Mouse (Mus musculus): ENCODE data around the gene Zfp952. TPM values are rescaled to one million over a fixed set of nuclear protein-coding genes. Genes with fewer than 3 reads are reported as not detected.
A peak's percentile ranks its signal among the peaks of the same experiment; 100 is the strongest.

Zfp952 gene
- total and polyA plus RNA-seq, 3 experiments = 0.35 to 13.1 (median 11.8) TPM

DNA sequence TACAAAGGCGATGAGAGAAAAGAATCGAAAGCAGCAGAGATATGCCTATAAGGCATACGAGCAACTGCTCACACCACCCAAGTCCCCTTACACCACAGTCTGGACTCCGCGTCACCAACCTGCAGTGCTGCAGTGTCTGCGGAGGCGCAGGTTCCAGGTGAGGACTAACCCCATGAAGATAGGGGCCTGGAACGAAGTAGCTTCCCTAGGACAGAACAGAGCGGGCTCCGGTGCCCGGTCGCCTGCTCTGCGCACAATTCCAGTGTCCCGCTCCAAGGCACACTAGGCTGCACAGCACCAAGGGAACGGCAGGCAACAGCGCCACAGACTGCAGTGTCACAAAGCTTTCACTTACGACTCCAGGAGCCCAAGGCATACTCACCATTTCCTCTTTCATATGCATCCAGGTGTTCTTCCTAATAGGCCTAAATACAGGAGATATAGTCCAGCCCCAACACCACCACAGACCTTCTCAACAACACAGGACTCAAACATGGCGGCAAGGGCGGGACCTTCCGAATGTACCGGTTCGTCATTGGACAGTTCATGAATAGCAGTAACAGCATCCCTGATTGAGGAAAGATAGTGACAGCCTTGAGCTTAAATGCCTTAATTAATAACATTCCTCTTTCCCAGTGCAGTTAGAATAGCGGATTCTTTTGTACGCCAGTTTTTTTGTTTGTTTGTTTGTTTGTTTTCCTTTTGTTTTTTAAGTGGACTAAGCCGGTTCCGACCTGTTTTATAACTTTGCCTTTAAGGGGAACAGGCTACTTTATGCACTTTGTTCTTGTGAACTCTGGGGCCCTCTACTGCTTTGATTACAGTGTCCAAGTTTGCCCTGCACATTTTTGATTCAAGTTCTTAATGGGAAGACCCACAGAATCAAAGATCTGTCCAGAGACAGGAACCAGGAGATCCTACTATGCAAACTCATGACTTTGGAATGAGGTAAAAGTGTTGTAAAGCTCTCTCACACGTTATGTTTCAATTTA lies 40.3 kb downstream of the Zfp952 start, which contains the start of gene Zfp763:
Zfp763 (minus strand) TSS at position 503 of the 992 bp plus-strand sequence.
- Histone ChIP-seq H3K9me3 (replicated peaks) (0 out of 2 replicates have a peak, but pooled peaks cover 4% of the 10 kb centered on the region), H3K36me3 (replicated peaks) (no peaks in the 10 kb centered on the region), H3K27me3 (ENCODE audit: insufficient read depth, low read length) (no peaks in the 10 kb centered on the region), H3K4me1 (ENCODE audit: insufficient read depth, low read depth, low read length) (peaks cover 4% of the 10 kb centered on the region; the same call in 1 of the 2 replicates), H3K4me3 (ENCODE audit: low read depth, low read length) (peak within 1 kb of the TSS; percentile 92)
- TF ChIP-seq POLR2AphosphoS5 (IDR thresholded peaks at IDR 0.05; ENCODE audit: insufficient replicate concordance, low read depth, low read length) (no peak), CTCF (IDR thresholded peaks at IDR 0.05; ENCODE audit: low read depth, low read length) (no peak), GATA1 (IDR thresholded peaks at IDR 0.05; ENCODE audit: borderline replicate concordance, low read length) (no peak), TAL1 (conservative IDR thresholded peaks at IDR 0.05; ENCODE audit: low read depth, low read length) (no peak), GATA2 (IDR thresholded peaks at IDR 0.05; ENCODE audit: borderline replicate concordance, low read depth, low read length) (no peak)
- ATAC-seq (ENCODE audit: extremely low read depth, insufficient number of reproducible peaks, low FRiP score, poor library complexity, severe bottlenecking) (peak; percentile 94), DNase-seq (ENCODE audit: low spot score) (peak; percentile 85)

Other genes with a start within 250 kb of the Zfp952 start
- 102 and 115 TPM in 2 replicates for gene Zfp871, start 204.8 kb upstream of the Zfp952 start, total RNA-seq (2014; fragmentation: Nextera tagmentation)
- gene Zfp871, start 204.8 kb upstream of the Zfp952 start, total RNA-seq (2017) = 31.5 and 41.9 TPM in 2 replicates
- gene Zfp871, start 204.8 kb upstream of the Zfp952 start, polyA plus RNA-seq (2012) = 1.0 and 1.5 TPM in 2 replicates
- gene Zfp811, start 183.2 kb upstream of the Zfp952 start, total RNA-seq (2014; fragmentation: Nextera tagmentation) = 0.30 TPM in 1 of 2 replicates, not detected in the other
- gene Zfp811, start 183.2 kb upstream of the Zfp952 start, total RNA-seq (2017) = 0.06 and 0.44 TPM in 2 replicates
- not detected in 2 replicates for gene Zfp811, start 183.2 kb upstream of the Zfp952 start, polyA plus RNA-seq (2012)
- 17.4 and 25.8 TPM in 2 replicates for gene Zfp799, start 162.9 kb upstream of the Zfp952 start, total RNA-seq (2014; fragmentation: Nextera tagmentation)
- gene Zfp799, start 162.9 kb upstream of the Zfp952 start, total RNA-seq (2017) = 13.1 and 16.1 TPM in 2 replicates
- gene Zfp799, start 162.9 kb upstream of the Zfp952 start, polyA plus RNA-seq (2012) = 0.32 and 2.0 TPM in 2 replicates
- 2.3 and 4.7 TPM in 2 replicates for gene Zfp870, start 101.5 kb upstream of the Zfp952 start, total RNA-seq (2014; fragmentation: Nextera tagmentation)
- 2.7 and 3.1 TPM in 2 replicates for gene Zfp870, start 101.5 kb upstream of the Zfp952 start, total RNA-seq (2017)
- gene Zfp870, start 101.5 kb upstream of the Zfp952 start, polyA plus RNA-seq (2012) = 0.35 and 0.39 TPM in 2 replicates
- not detected in 2 replicates for gene Cyp4f14, start 75.8 kb upstream of the Zfp952 start, total RNA-seq (2014; fragmentation: Nextera tagmentation)
- 0.06 and 0.16 TPM in 2 replicates for gene Cyp4f14, start 75.8 kb upstream of the Zfp952 start, total RNA-seq (2017)
- gene Cyp4f14, start 75.8 kb upstream of the Zfp952 start, polyA plus RNA-seq (2012) = not detected in 2 replicates
- gene Cyp4f13, start 45.7 kb upstream of the Zfp952 start, total RNA-seq (2014; fragmentation: Nextera tagmentation) = 39.1 and 51.8 TPM in 2 replicates
- 12.1 and 17.8 TPM in 2 replicates for gene Cyp4f13, start 45.7 kb upstream of the Zfp952 start, total RNA-seq (2017)
- 16.7 and 20.3 TPM in 2 replicates for gene Cyp4f13, start 45.7 kb upstream of the Zfp952 start, polyA plus RNA-seq (2012)
- gene Zfp472, start 27.3 kb upstream of the Zfp952 start, total RNA-seq (2014; fragmentation: Nextera tagmentation) = 9.0 and 12.9 TPM in 2 replicates
- gene Zfp472, start 27.3 kb upstream of the Zfp952 start, total RNA-seq (2017) = 13.4 and 15.5 TPM in 2 replicates
- 0.26 and 0.40 TPM in 2 replicates for gene Zfp472, start 27.3 kb upstream of the Zfp952 start, polyA plus RNA-seq (2012)
- gene Zfp763, start 40.3 kb downstream of the Zfp952 start, total RNA-seq (2014; fragmentation: Nextera tagmentation) = 15.0 and 16.7 TPM in 2 replicates
- gene Zfp763, start 40.3 kb downstream of the Zfp952 start, total RNA-seq (2017) = 11.2 and 11.5 TPM in 2 replicates
- 0.11 and 0.25 TPM in 2 replicates for gene Zfp763, start 40.3 kb downstream of the Zfp952 start, polyA plus RNA-seq (2012)
- gene 4921501E09Rik, start 74.9 kb downstream of the Zfp952 start, total RNA-seq (2014; fragmentation: Nextera tagmentation) = not detected in 2 replicates
- 0.05 and 0.06 TPM in 2 replicates for gene 4921501E09Rik, start 74.9 kb downstream of the Zfp952 start, total RNA-seq (2017)
- gene 4921501E09Rik, start 74.9 kb downstream of the Zfp952 start, polyA plus RNA-seq (2012) = not detected in 2 replicates
- 7.4 and 9.6 TPM in 2 replicates for gene Zfp563, start 96.2 kb downstream of the Zfp952 start, total RNA-seq (2014; fragmentation: Nextera tagmentation)
- gene Zfp563, start 96.2 kb downstream of the Zfp952 start, total RNA-seq (2017) = 7.5 and 10.5 TPM in 2 replicates
- 0.56 and 0.65 TPM in 2 replicates for gene Zfp563, start 96.2 kb downstream of the Zfp952 start, polyA plus RNA-seq (2012)
- not detected in 2 replicates for gene Morc2b, start 146.6 kb downstream of the Zfp952 start, total RNA-seq (2014; fragmentation: Nextera tagmentation)
- gene Morc2b, start 146.6 kb downstream of the Zfp952 start, total RNA-seq (2017) = 0.12 and 0.22 TPM in 2 replicates
- not detected in 2 replicates for gene Morc2b, start 146.6 kb downstream of the Zfp952 start, polyA plus RNA-seq (2012)
- not detected in 2 replicates for gene Olfr55, start 175.3 kb downstream of the Zfp952 start, total RNA-seq (2014; fragmentation: Nextera tagmentation)
- gene Olfr55, start 175.3 kb downstream of the Zfp952 start, total RNA-seq (2017) = 0.17 and 0.44 TPM in 2 replicates
- not detected in 2 replicates for gene Olfr55, start 175.3 kb downstream of the Zfp952 start, polyA plus RNA-seq (2012)
- not detected in 2 replicates for gene Olfr239, start 198.2 kb downstream of the Zfp952 start, total RNA-seq (2014; fragmentation: Nextera tagmentation)
- gene Olfr239, start 198.2 kb downstream of the Zfp952 start, total RNA-seq (2017) = not detected in 2 replicates
- gene Olfr239, start 198.2 kb downstream of the Zfp952 start, polyA plus RNA-seq (2012) = not detected in 2 replicates
- not detected in 2 replicates for gene Olfr1564, start 228.6 kb downstream of the Zfp952 start, total RNA-seq (2014; fragmentation: Nextera tagmentation)
- under 0.01 and 0.06 TPM in 2 replicates for gene Olfr1564, start 228.6 kb downstream of the Zfp952 start, total RNA-seq (2017)
- not detected in 2 replicates for gene Olfr1564, start 228.6 kb downstream of the Zfp952 start, polyA plus RNA-seq (2012)

Data from G1E (cell line).